Mouse (Mus musculus) embryonic facial prominence, embryonic 12.5 days (tissue): ENCODE measurements around the gene Dgkb. TPM values are rescaled to one million over a fixed set of nuclear protein-coding genes. Genes with fewer than 3 reads are reported as not detected.

Experiments
- ATAC-seq: fragments of 200-750 bp; cut with Nextera tagmentation; 2 replicates; pipeline ENCODE4 v1.8.0; 2017; ENCODE audit not compliant: insufficient number of reproducible peaks, insufficient read depth, low FRiP score, low TSS enrichment
- H3K27ac ChIP-seq: fragments of 300-500 bp; sonication (generic); 2 replicates; pipeline ENCODE4 v1.5.1; 2016; ENCODE audit warnings: mild to moderate bottlenecking
- H3K27me3 ChIP-seq: fragments of 300-500 bp; sonication (generic); 2 replicates; pipeline ENCODE4 v1.6.1; 2016; ENCODE audit warnings: mild to moderate bottlenecking, moderate library complexity
- H3K36me3 ChIP-seq: fragments of 300-500 bp; sonication (generic); 2 replicates; pipeline ENCODE4 v1.6.1; 2016; ENCODE audit warnings: mild to moderate bottlenecking
- H3K4me1 ChIP-seq: fragments of 300-500 bp; sonication (generic); 2 replicates; pipeline ENCODE4 v1.6.1; 2016
- H3K4me2 ChIP-seq: fragments of 300-500 bp; sonication (generic); replicated peaks from 2 replicates; pipeline ENCODE4 v1.6.1; 2016; ENCODE audit warnings: mild to moderate bottlenecking, moderate library complexity
- H3K4me3 ChIP-seq: fragments of 300-500 bp; sonication (generic); 2 replicates; pipeline ENCODE4 v1.5.1; 2016; ENCODE audit warnings: mild to moderate bottlenecking
- H3K9ac ChIP-seq: fragments of 300-500 bp; sonication (generic); 2 replicates; pipeline ENCODE4 v1.6.1; 2016; ENCODE audit warnings: mild to moderate bottlenecking, moderate library complexity
- H3K9me3 ChIP-seq: fragments of 300-500 bp; sonication (generic); 2 replicates; pipeline ENCODE4 v1.6.1; 2016; ENCODE audit warnings: mild to moderate bottlenecking, moderate library complexity
- WGBS: fragments of 180-500 bp; shearing (Covaris S2); methylation state at CpG from one replicate; pipeline ENCODE4 v1.1.7; 2016; 5-methylcytosine and 5-hydroxymethylcytosine counted together
- polyA plus RNA-seq: library from polyadenylated mRNA; unstranded; fragments of >200 nt; fragmentation: Nextera tagmentation; extraction: Ambion mirVana; gene quantifications from 2 replicates; pipeline ENCODE4 v1.2.1, GENCODE M21; 2016

The Dgkb gene
- polyA plus RNA-seq, 1 experiment from 2014 or later = 2.1 TPM

GRCm38 (mm10) chr12:38508195-38508594 lies 690.7 kb downstream of the Dgkb start:
- Histone ChIP-seq H3K4me1 (no peaks in the 10 kb centered on the region), H3K4me2 (no peak overlapping the region), H3K9me3 (no peaks in the 10 kb centered on the region), H3K27me3 (no peaks in the 10 kb centered on the region), H3K4me3 (no peak overlapping the region), H3K27ac (no peak overlapping the region), H3K36me3 (no peaks in the 10 kb centered on the region), H3K9ac (no peak overlapping the region)
- WGBS = 36% methylated on average over 1 of the region's 1 CpGs
- ATAC-seq = no peak

GRCm38 (mm10) chr12:38545431-38545830 lies 727.9 kb downstream of the Dgkb start:
- no peak for ATAC-seq
- Histone ChIP-seq H3K9me3 (no peaks in the 10 kb centered on the region), H3K4me3 (no peak overlapping the region), H3K4me1 (no peaks in the 10 kb centered on the region), H3K36me3 (no peaks in the 10 kb centered on the region), H3K9ac (no peak overlapping the region), H3K4me2 (no peak overlapping the region), H3K27ac (no peak overlapping the region), H3K27me3 (no peaks in the 10 kb centered on the region)
- 67% methylated on average over 4 of the region's 4 CpGs for WGBS

GRCm38 (mm10) chr12:38577141-38577540 lies 759.6 kb downstream of the Dgkb start:
- H3K4me2 ChIP-seq = no peak overlapping the region
- no peak for ATAC-seq
- 78% methylated on average over 6 of the region's 6 CpGs for WGBS
- no peak overlapping the region for H3K9ac ChIP-seq
- no peak overlapping the region for H3K27ac ChIP-seq
- no peaks in the 10 kb centered on the region for H3K4me1 ChIP-seq
- H3K4me3 ChIP-seq = no peak overlapping the region
- H3K36me3 ChIP-seq = no peaks in the 10 kb centered on the region
- no peaks in the 10 kb centered on the region for H3K27me3 ChIP-seq
- no peaks in the 10 kb centered on the region for H3K9me3 ChIP-seq

GRCm38 (mm10) chr12:38579191-38579817 lies 761.8 kb downstream of the Dgkb start:
- H3K9me3 ChIP-seq = no peaks in the 10 kb centered on the region
- no peak for ATAC-seq

DNA sequence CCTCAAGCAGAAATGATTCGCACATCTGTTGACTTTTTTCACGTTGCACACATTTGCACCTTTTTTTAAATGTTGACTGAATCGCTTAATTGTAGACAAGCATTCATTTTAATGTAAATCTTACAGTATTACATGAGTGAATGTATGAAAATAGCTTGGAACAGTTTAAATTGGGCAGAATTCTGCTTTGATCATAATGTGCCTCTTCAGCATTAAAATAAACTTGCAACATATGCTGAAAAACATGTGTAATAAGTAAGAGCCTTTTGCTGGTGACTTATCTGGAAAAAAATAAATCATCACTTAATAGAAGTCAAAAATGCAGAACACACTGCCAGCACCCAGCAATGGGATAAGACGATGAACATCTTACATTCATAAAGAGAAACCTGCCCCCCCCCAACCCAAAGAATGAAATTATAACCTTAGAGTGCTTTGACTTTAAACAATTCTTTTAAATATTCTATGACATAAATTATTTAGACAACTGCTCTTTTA lies 768.9 kb downstream of the Dgkb start:
- 82% methylated on average over 4 of the region's 4 CpGs for WGBS

More at GRCm38 (mm10) chr12:38579191-38579817, 761.8 kb downstream of the Dgkb start:
- H3K4me3 ChIP-seq = no peak overlapping the region
- no peak overlapping the region for H3K4me2 ChIP-seq
- H3K9ac ChIP-seq = no peak overlapping the region
- no peaks in the 10 kb centered on the region for H3K4me1 ChIP-seq
- 64% methylated on average over 5 of the region's 5 CpGs for WGBS
- H3K27me3 ChIP-seq = no peaks in the 10 kb centered on the region
- H3K36me3 ChIP-seq = no peaks in the 10 kb centered on the region
- no peak overlapping the region for H3K27ac ChIP-seq

GRCm38 (mm10) chr12:38589951-38590350 lies 772.4 kb downstream of the Dgkb start:
- Histone ChIP-seq H3K36me3 (no peaks in the 10 kb centered on the region), H3K9me3 (no peaks in the 10 kb centered on the region), H3K9ac (no peak overlapping the region), H3K27me3 (no peaks in the 10 kb centered on the region), H3K4me1 (no peaks in the 10 kb centered on the region), H3K27ac (no peak overlapping the region), H3K4me2 (no peak overlapping the region), H3K4me3 (no peak overlapping the region)
- no peak for ATAC-seq

More for the DNA sequence above, 768.9 kb downstream of the Dgkb start:
- no peak for ATAC-seq
- no peaks in the 10 kb centered on the region for H3K27me3 ChIP-seq
- H3K9ac ChIP-seq = no peak overlapping the region
- H3K4me1 ChIP-seq = no peaks in the 10 kb centered on the region
- no peak overlapping the region for H3K27ac ChIP-seq
- H3K9me3 ChIP-seq = no peaks in the 10 kb centered on the region
- H3K36me3 ChIP-seq = no peaks in the 10 kb centered on the region
- no peak overlapping the region for H3K4me3 ChIP-seq
- no peak overlapping the region for H3K4me2 ChIP-seq

DNA sequence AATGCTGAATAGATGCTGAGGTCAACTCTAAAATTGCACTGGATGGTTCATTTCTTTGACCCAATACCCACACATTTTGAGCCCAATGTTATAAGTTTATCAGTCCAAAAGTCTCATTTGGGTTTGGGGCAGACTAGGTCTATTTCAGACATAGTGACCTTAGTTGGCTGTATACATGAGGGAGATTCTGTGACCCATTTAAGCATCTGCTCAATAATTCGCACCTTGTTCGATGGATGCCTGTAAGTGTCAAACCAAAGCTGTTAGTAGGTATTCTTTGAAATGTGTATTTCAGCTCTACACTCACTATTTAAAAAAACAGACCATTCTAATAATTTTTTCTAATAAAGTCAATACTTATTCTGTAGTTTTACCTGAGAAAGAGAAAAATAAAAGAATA lies 776.1 kb downstream of the Dgkb start:
- no peak overlapping the region for H3K9ac ChIP-seq
- no peak overlapping the region for H3K4me3 ChIP-seq
- H3K9me3 ChIP-seq = no peaks in the 10 kb centered on the region
- WGBS = 90% methylated on average over 2 of the region's 2 CpGs
- H3K36me3 ChIP-seq = no peaks in the 10 kb centered on the region
- H3K4me2 ChIP-seq = no peak overlapping the region
- no peak overlapping the region for H3K27ac ChIP-seq
- no peaks in the 10 kb centered on the region for H3K27me3 ChIP-seq
- no peaks in the 10 kb centered on the region for H3K4me1 ChIP-seq
- no peak for ATAC-seq

GRCm38 (mm10) chr12:38594055-38594454 lies 776.5 kb downstream of the Dgkb start:
- H3K4me1 ChIP-seq = no peaks in the 10 kb centered on the region
- no peak overlapping the region for H3K4me3 ChIP-seq
- no peak overlapping the region for H3K4me2 ChIP-seq
- 41% methylated on average over 3 of the region's 3 CpGs for WGBS
- H3K9me3 ChIP-seq = no peaks in the 10 kb centered on the region
- H3K9ac ChIP-seq = no peak overlapping the region
- H3K36me3 ChIP-seq = no peaks in the 10 kb centered on the region
- ATAC-seq = no peak
- H3K27ac ChIP-seq = no peak overlapping the region
- H3K27me3 ChIP-seq = no peaks in the 10 kb centered on the region

DNA sequence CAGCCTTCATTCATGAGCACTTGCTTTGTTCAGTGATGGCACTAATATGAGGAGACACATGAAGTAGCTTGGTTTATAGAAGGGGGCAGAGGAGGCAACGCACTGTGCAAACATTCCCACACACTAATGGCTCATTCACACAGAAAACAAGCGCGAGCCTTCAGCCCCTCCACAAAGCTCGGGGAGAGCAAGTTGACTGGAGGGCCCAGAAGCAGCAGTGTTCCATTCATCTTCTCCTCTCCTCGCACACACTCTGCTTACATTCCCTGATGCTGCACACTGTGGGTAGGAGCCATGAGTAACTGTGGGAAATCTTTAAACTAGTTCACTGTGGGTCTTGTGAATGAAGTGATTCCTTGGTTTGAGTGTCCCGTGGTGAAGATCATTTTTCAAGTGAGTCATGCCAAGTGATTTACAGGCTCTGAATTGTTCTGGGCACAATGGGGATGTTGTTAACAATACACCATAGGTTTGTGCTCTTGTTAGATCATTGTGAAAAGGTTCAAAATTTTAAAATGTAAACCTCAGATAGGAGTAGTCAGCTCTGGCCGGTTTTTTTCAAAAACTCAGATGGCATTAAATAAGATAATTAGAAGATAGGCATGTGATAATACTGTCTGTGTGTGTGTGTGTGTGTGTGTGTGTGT lies 779.0 kb downstream of the Dgkb start:
- no peaks in the 10 kb centered on the region for H3K9me3 ChIP-seq
- no peak for ATAC-seq
- WGBS = 40% methylated on average over 7 of the region's 7 CpGs
- H3K27me3 ChIP-seq = no peaks in the 10 kb centered on the region
- H3K4me1 ChIP-seq = no peaks in the 10 kb centered on the region
- H3K27ac ChIP-seq = no peak overlapping the region
- H3K9ac ChIP-seq = no peak overlapping the region
- H3K4me2 ChIP-seq = no peak overlapping the region
- H3K36me3 ChIP-seq = no peaks in the 10 kb centered on the region
- H3K4me3 ChIP-seq = no peak overlapping the region

- Histone ChIP-seq H3K4me2 (no peak overlapping the region), H3K9me3 (no peaks in the 10 kb centered on the region), H3K27ac (no peak overlapping the region), H3K27me3 (no peaks in the 10 kb centered on the region), H3K9ac (no peak overlapping the region), H3K36me3 (no peaks in the 10 kb centered on the region), H3K4me1 (no peaks in the 10 kb centered on the region), H3K4me3 (no peak overlapping the region)
- WGBS = 44% methylated on average over 2 of the region's 2 CpGs
- no peak for ATAC-seq
Measured at GRCm38 (mm10) chr12:38598096-38598495, 780.6 kb downstream of the Dgkb start.

- Histone ChIP-seq H3K36me3 (no peaks in the 10 kb centered on the region), H3K9ac (no peak overlapping the region), H3K4me2 (no peak overlapping the region), H3K27ac (no peak overlapping the region), H3K27me3 (no peaks in the 10 kb centered on the region), H3K4me3 (no peak overlapping the region), H3K4me1 (no peaks in the 10 kb centered on the region), H3K9me3 (no peaks in the 10 kb centered on the region)
- WGBS = 94% methylated on average over 3 of the region's 3 CpGs
- no peak for ATAC-seq
Measured at GRCm38 (mm10) chr12:38600165-38600845, 782.8 kb downstream of the Dgkb start.

DNA sequence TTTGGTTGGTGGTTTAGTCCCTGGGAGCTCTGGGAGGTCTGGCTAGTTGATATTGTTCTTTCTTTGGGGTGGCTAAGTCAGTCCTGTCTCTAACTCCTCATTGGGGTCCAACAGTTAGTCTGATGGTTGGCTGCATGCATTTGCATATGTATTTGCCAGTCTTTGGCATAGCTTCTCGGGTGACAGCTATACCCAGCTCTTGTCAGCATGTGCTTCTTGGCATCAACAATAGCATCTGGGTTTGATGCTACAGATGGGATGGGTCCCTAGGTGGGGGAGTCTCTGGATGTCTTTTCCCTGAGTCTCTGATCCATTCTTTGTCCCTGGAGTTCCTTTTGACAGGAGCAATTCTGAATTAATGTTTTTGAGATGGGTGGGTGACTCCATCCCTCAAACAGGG lies 790.6 kb downstream of the Dgkb start:
- no peak overlapping the region for H3K9ac ChIP-seq
- no peak overlapping the region for H3K27ac ChIP-seq
- no peaks in the 10 kb centered on the region for H3K9me3 ChIP-seq
- H3K4me2 ChIP-seq = no peak overlapping the region
- WGBS = 57% methylated on average over 1 of the region's 1 CpGs
- H3K4me3 ChIP-seq = no peak overlapping the region
- H3K4me1 ChIP-seq = no peaks in the 10 kb centered on the region
- H3K36me3 ChIP-seq = no peaks in the 10 kb centered on the region
- ATAC-seq = no peak
- no peaks in the 10 kb centered on the region for H3K27me3 ChIP-seq
